Mouse (Mus musculus): ENCODE data around the gene Dclre1b. TPM values are rescaled to one million over a fixed set of nuclear protein-coding genes. Genes with fewer than 3 reads are reported as not detected.

Gene Dclre1b
- polyA plus RNA-seq (2012; fragmentation: generic; extraction: Trizol) = 3.9 TPM

GRCm38 (mm10) chr3:103808891-103809798 lies at the start of gene Dclre1b, which contains the start of the genes Ap4b1 and Gm43064:
Gene Dclre1b, minus strand, starts transcription at chr3:103809444.
Gene Ap4b1, plus strand, starts transcription at chr3:103809520.
Gene Gm43064, plus strand, starts transcription at chr3:103809573.
- peak within 1 kb of the TSS; percentile 31 for H3ac ChIP-seq (ENCODE audit: control insufficient read depth, insufficient read length)
- TF ChIP-seq MYOG (IDR thresholded peaks at IDR 0.05; ENCODE audit: control insufficient read depth in 1 of 3, insufficient read depth in 1 of 3, insufficient read length in 2 of 3, low read depth in 2 of 3) (no peak), E2F4 (IDR thresholded peaks at IDR 0.05; ENCODE audit: insufficient read depth) (peak; percentile 92), POLR2AphosphoS2 (IDR thresholded peaks at IDR 0.05; ENCODE audit: insufficient read length, low read depth) (peak; percentile 71), USF1 (IDR thresholded peaks at IDR 0.05; ENCODE audit: low read depth) (no peak), REST (IDR thresholded peaks at IDR 0.05; ENCODE audit: insufficient read depth, insufficient read length) (no peak), SRF (IDR thresholded peaks at IDR 0.05; ENCODE audit: control insufficient read depth, insufficient read length, low read depth) (peak; percentile 56), POLR2A (IDR thresholded peaks at IDR 0.05; ENCODE audit: insufficient read length, low read depth) (peak; percentile 71), TCF12 (IDR thresholded peaks at IDR 0.05; ENCODE audit: insufficient read depth, poor library complexity, severe bottlenecking) (no peak), CEBPB (IDR thresholded peaks at IDR 0.05; ENCODE audit: insufficient read depth, poor library complexity, severe bottlenecking) (no peak), TCF3 (IDR thresholded peaks at IDR 0.05; ENCODE audit: insufficient read length, low read depth) (no peak), MYOD1 (IDR thresholded peaks at IDR 0.05; ENCODE audit: control insufficient read depth in 1 of 3, insufficient read length in 2 of 3, low read depth in 2 of 3) (peak in 1 of 3 experiments; percentile 12), MAX (IDR thresholded peaks at IDR 0.05; ENCODE audit: low read depth) (no peak)
- H3K4me3 ChIP-seq = peak within 1 kb of the TSS; percentile 93
- H3K4me2 ChIP-seq (ENCODE audit: low read depth) = peak within 1 kb of the TSS; percentile 93
- H3K27me3 ChIP-seq (ENCODE audit: control insufficient read depth, insufficient read depth, insufficient read length) = no peaks in the 10 kb centered on the region
- H3K79me2 ChIP-seq (ENCODE audit: control insufficient read depth, insufficient read depth) = peaks cover 16% of the 10 kb centered on the region
- peaks cover 6% of the 10 kb centered on the region for H3K36me3 ChIP-seq (ENCODE audit: control insufficient read depth, insufficient read depth)

GRCm38 (mm10) chr3:103857977-103858563 lies 48.8 kb upstream of the Dclre1b start:
- H3K4me3 ChIP-seq = no peak overlapping the region
- no peaks in the 10 kb centered on the region for H3K27me3 ChIP-seq (ENCODE audit: control insufficient read depth, insufficient read depth, insufficient read length)
- TF ChIP-seq TCF3 (IDR thresholded peaks at IDR 0.05; ENCODE audit: insufficient read length, low read depth) = no peak
- no peak for TF ChIP-seq POLR2A (IDR thresholded peaks at IDR 0.05; ENCODE audit: insufficient read length, low read depth)
- TF ChIP-seq TCF12 (IDR thresholded peaks at IDR 0.05; ENCODE audit: insufficient read depth, poor library complexity, severe bottlenecking) = no peak
- TF ChIP-seq MAX (IDR thresholded peaks at IDR 0.05; ENCODE audit: low read depth) = no peak
- TF ChIP-seq E2F4 (IDR thresholded peaks at IDR 0.05; ENCODE audit: insufficient read depth) = no peak
- no peak for TF ChIP-seq MYOG (IDR thresholded peaks at IDR 0.05; ENCODE audit: control insufficient read depth in 1 of 3, insufficient read depth in 1 of 3, insufficient read length in 2 of 3, low read depth in 2 of 3)
- no peak for TF ChIP-seq REST (IDR thresholded peaks at IDR 0.05; ENCODE audit: insufficient read depth, insufficient read length)
- no peak for TF ChIP-seq SRF (IDR thresholded peaks at IDR 0.05; ENCODE audit: control insufficient read depth, insufficient read length, low read depth)
- TF ChIP-seq USF1 (IDR thresholded peaks at IDR 0.05; ENCODE audit: low read depth) = no peak
- TF ChIP-seq MYOD1 (IDR thresholded peaks at IDR 0.05; ENCODE audit: control insufficient read depth in 1 of 3, insufficient read length in 2 of 3, low read depth in 2 of 3) = no peak
- no peak for TF ChIP-seq POLR2AphosphoS2 (IDR thresholded peaks at IDR 0.05; ENCODE audit: insufficient read length, low read depth)
- no peak for TF ChIP-seq CEBPB (IDR thresholded peaks at IDR 0.05; ENCODE audit: insufficient read depth, poor library complexity, severe bottlenecking)
- no peak overlapping the region for H3ac ChIP-seq (ENCODE audit: control insufficient read depth, insufficient read length)
- no peak overlapping the region for H3K4me2 ChIP-seq (ENCODE audit: low read depth)
- no peaks in the 10 kb centered on the region for H3K79me2 ChIP-seq (ENCODE audit: control insufficient read depth, insufficient read depth)
- H3K36me3 ChIP-seq (ENCODE audit: control insufficient read depth, insufficient read depth) = no peaks in the 10 kb centered on the region

GRCm38 (mm10) chr3:103857036-103857805 lies 48.0 kb upstream of the Dclre1b start:
- Histone ChIP-seq H3K27me3 (ENCODE audit: control insufficient read depth, insufficient read depth, insufficient read length) (no peaks in the 10 kb centered on the region), H3K4me2 (ENCODE audit: low read depth) (no peak overlapping the region), H3K79me2 (ENCODE audit: control insufficient read depth, insufficient read depth) (no peaks in the 10 kb centered on the region), H3ac (ENCODE audit: control insufficient read depth, insufficient read length) (no peak overlapping the region), H3K36me3 (ENCODE audit: control insufficient read depth, insufficient read depth) (no peaks in the 10 kb centered on the region), H3K4me3 (no peak overlapping the region)
- TF ChIP-seq SRF (IDR thresholded peaks at IDR 0.05; ENCODE audit: control insufficient read depth, insufficient read length, low read depth) = no peak
- no peak for TF ChIP-seq CEBPB (IDR thresholded peaks at IDR 0.05; ENCODE audit: insufficient read depth, poor library complexity, severe bottlenecking)
- no peak for TF ChIP-seq MYOD1 (IDR thresholded peaks at IDR 0.05; ENCODE audit: control insufficient read depth in 1 of 3, insufficient read length in 2 of 3, low read depth in 2 of 3)
- no peak for TF ChIP-seq MYOG (IDR thresholded peaks at IDR 0.05; ENCODE audit: control insufficient read depth in 1 of 3, insufficient read depth in 1 of 3, insufficient read length in 2 of 3, low read depth in 2 of 3)
- TF ChIP-seq POLR2A (IDR thresholded peaks at IDR 0.05; ENCODE audit: insufficient read length, low read depth) = no peak
- TF ChIP-seq POLR2AphosphoS2 (IDR thresholded peaks at IDR 0.05; ENCODE audit: insufficient read length, low read depth) = no peak
- no peak for TF ChIP-seq MAX (IDR thresholded peaks at IDR 0.05; ENCODE audit: low read depth)
- TF ChIP-seq USF1 (IDR thresholded peaks at IDR 0.05; ENCODE audit: low read depth) = no peak
- TF ChIP-seq TCF12 (IDR thresholded peaks at IDR 0.05; ENCODE audit: insufficient read depth, poor library complexity, severe bottlenecking) = no peak
- TF ChIP-seq REST (IDR thresholded peaks at IDR 0.05; ENCODE audit: insufficient read depth, insufficient read length) = no peak
- TF ChIP-seq E2F4 (IDR thresholded peaks at IDR 0.05; ENCODE audit: insufficient read depth) = no peak

DNA sequence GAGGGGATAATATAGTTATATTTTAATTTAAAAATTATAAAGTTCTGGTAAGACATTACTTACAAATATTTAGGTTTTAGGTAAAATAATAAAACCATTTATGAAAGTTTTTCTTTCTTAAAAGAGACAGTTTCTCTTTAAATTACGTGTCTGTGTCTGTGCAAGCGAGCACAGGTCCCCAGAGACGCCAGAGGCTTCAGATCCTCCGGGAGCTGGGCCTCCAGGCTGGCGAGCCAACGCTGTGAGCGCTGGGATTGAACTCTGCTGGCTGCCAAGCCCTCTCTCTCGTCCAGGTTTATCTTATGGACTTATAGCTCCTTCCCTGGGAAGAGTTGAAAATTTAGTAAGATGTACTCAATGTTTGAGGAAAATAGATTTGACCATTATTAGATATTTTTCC lies 44.6 kb upstream of the Dclre1b start:
- H3K27me3 ChIP-seq (ENCODE audit: control insufficient read depth, insufficient read depth, insufficient read length) = no peaks in the 10 kb centered on the region
- H3K4me2 ChIP-seq (ENCODE audit: low read depth) = peak overlapping the region; percentile 42
- no peak overlapping the region for H3K4me3 ChIP-seq
- H3K36me3 ChIP-seq (ENCODE audit: control insufficient read depth, insufficient read depth) = no peaks in the 10 kb centered on the region
- H3ac ChIP-seq (ENCODE audit: control insufficient read depth, insufficient read length) = no peak overlapping the region
- H3K79me2 ChIP-seq (ENCODE audit: control insufficient read depth, insufficient read depth) = no peaks in the 10 kb centered on the region
- no peak for TF ChIP-seq SRF (IDR thresholded peaks at IDR 0.05; ENCODE audit: control insufficient read depth, insufficient read length, low read depth)
- no peak for TF ChIP-seq TCF3 (IDR thresholded peaks at IDR 0.05; ENCODE audit: insufficient read length, low read depth)
- TF ChIP-seq MYOG (IDR thresholded peaks at IDR 0.05; ENCODE audit: control insufficient read depth in 1 of 3, insufficient read depth in 1 of 3, insufficient read length in 2 of 3, low read depth in 2 of 3) = no peak
- no peak for TF ChIP-seq MAX (IDR thresholded peaks at IDR 0.05; ENCODE audit: low read depth)
- no peak for TF ChIP-seq USF1 (IDR thresholded peaks at IDR 0.05; ENCODE audit: low read depth)

All from myocyte (in vitro differentiated cells).